Mouse (Mus musculus) kidney, postnatal 10 days (tissue): ENCODE measurements around the gene Olfr1272.
"Not testable (repeated sequence)": the region's sequence is repeated elsewhere in the genome, so short reads cannot be mapped to it uniquely, and the experiment has no call there.

ENCODE experiments used
- DNase-seq: peaks from one replicate; pipeline ENCODE4 v3.0.0; 2021; ENCODE audit warnings: mixed read lengths

The Olfr1272 gene

GRCm38 (mm10) chr2:90292741-90293140, at the start of gene Olfr1272:
Olfr1272 (minus strand) TSS chr2:90292841.
- DNase-seq = no peak

- DNase-seq = not testable (repeated sequence)
Observed at GRCm38 (mm10) chr2:90321900-90322299, 29.3 kb upstream of the Olfr1272 start, which contains the start of gene Gm13769. Gm13769 (plus strand) TSS chr2:90322200.

DNA sequence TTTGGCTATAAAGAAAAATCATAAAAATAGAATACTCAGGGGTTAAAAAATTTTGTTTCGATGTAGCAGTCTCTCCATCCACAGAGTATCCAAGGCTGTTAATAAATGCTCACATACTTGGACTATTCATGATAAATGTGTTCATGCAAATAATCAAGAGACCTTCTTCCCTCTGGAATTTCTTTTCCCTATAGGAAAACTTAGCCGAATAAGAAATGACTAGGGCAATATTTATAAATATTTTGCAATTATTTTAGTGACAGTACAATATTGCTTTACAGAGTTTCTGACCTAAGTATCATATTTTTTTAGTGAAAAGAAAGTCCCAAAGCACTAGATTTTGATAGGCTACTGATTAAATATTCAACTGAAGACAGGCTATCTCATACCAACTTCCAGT, 21.7 kb downstream of the Olfr1272 start, which contains the start of gene Olfr1271:
Gene Olfr1271 (minus strand): TSS at position 101 of the 400 bp plus-strand sequence.
- no peak for DNase-seq

DNA sequence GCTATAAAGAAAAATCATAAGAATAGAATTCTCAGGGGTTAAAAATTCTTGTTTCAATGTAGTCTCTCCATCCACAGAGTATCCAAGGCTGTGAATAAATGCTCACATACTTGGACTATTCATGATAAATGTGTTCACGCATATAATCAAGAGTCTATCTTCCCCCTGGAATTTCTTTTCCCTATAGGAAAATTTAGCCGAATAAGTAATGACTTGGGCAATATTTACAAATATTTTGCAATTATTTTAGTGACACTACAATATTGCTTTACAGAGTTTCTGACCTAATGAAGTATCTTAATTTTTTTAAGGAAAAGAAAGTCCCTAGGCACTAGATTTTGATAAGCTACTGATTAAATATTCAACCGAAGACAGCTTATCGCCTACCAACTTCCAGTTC, 35.1 kb downstream of the Olfr1272 start, which contains the start of gene Olfr142:
Gene Olfr142 (minus strand): TSS at position 101 of the 400 bp plus-strand sequence.
- DNase-seq = no peak
